20 mouse cellular contexts compared by ENCODE assay signal in genomic region chr10:95631568-95631967, GRCm38 (mm10). TPM values are rescaled to one million over a fixed set of nuclear protein-coding genes. Genes with fewer than 3 reads are reported as not detected.
DNase-seq lines count a peak whose midpoint lies in the region; ATAC-seq and TF ChIP-seq lines count a peak whose summit lies in the region.
"Had no signal": no experiment of that assay in that cellular context is flagged by ENCODE, and none has a peak within 500 bp of the region (broad histone marks: within the 10 kb centered on the region; RNA-seq: fewer than 3 reads in every experiment).

No protein-coding gene starts in this region.

- WGBS in stomach, embryonic 15.5 days = 72% methylated on average over 2 of the region's 2 CpGs
- 56% methylated on average over 2 of the region's 2 CpGs for WGBS in stomach, postnatal 0 days
- 35% methylated on average over 2 of the region's 2 CpGs for WGBS in liver, embryonic 14.5 days (ENCODE audit: insufficient replicate concordance)
- 70% methylated on average over 2 of the region's 2 CpGs for WGBS in cerebellum, adult 2 months

- DNase-seq in adrenal gland, adult 2 months = peak; percentile 44
- no peak for DNase-seq in adrenal gland, adult 8-10 months
- no peak for DNase-seq in stomach, postnatal 0 days (ENCODE audit: low spot score)
- DNase-seq in liver, embryonic 14.5 days (ENCODE audit: low read depth in 3 of 3, low spot score in 3 of 3) = peak; percentile 56 to 70 (median 67)
- no peak for DNase-seq in cerebellum, adult 2 months
- DNase-seq in adipocyte (ENCODE audit: low spot score) = no peak
- no peak for DNase-seq in frontal cortex, postnatal 10 days (ENCODE audit: low spot score in 2 of 2)
- DNase-seq: cerebellum, adult 9-11 months; kidney, adult 11 months; kidney, postnatal 36 days; lung, adult 18-20 months; right cerebral cortex, postnatal 25 days; thymus, postnatal 4 days had no signal

- no peak for TF ChIP-seq POLR2A in cerebellum, adult 2 months (IDR thresholded peaks at IDR 0.05; ENCODE audit: borderline replicate concordance, insufficient read depth, low read length)

- TF ChIP-seq EP300 in stomach, postnatal 0 days (optimal IDR thresholded peaks at IDR 0.05) = no peak
- peak; percentile 90 for TF ChIP-seq EP300 in liver, embryonic 14.5 days (IDR thresholded peaks at IDR 0.05; ENCODE audit: low read depth)

- 0 out of 2 replicates have a peak, but pooled peaks cover 3% of the 10 kb centered on the region for H3K4me1 ChIP-seq in stomach, embryonic 15.5 days
- H3K4me1 ChIP-seq in stomach, postnatal 0 days (replicated peaks; ENCODE audit: control insufficient read depth, insufficient read depth) = no peaks in the 10 kb centered on the region
- H3K4me1 ChIP-seq in liver, embryonic 14.5 days (replicated peaks; ENCODE audit: control insufficient read depth in 2 of 2, insufficient read depth in 2 of 2, low read length in 1 of 2) = peaks cover 16 to 26% of the 10 kb centered on the region in 2 experiments
- H3K4me1 ChIP-seq in cerebellum, adult 2 months (ENCODE audit: control insufficient read depth, insufficient read depth, low read length) = peaks cover 2% of the 10 kb centered on the region; the same call in 1 of the 2 replicates
- H3K4me1 ChIP-seq: embryonic facial prominence, embryonic 12.5 days had no signal

- TF ChIP-seq CTCF in stomach, postnatal 0 days (IDR thresholded peaks at IDR 0.05; ENCODE audit: low read depth) = no peak
- no peak for TF ChIP-seq CTCF in liver, embryonic 14.5 days (IDR thresholded peaks at IDR 0.05; ENCODE audit: low read depth)
- no peak for TF ChIP-seq CTCF in cerebellum, adult 2 months (IDR thresholded peaks at IDR 0.05; ENCODE audit: borderline replicate concordance, insufficient read depth, low read depth, low read length)

- H3K27ac ChIP-seq in stomach, embryonic 15.5 days = no peak overlapping the region
- no peak overlapping the region for H3K27ac ChIP-seq in stomach, postnatal 0 days (replicated peaks)
- peak overlapping the region; percentile 59 for H3K27ac ChIP-seq in liver, embryonic 14.5 days
- H3K27ac ChIP-seq in cerebellum, adult 2 months (ENCODE audit: insufficient read depth, low read length) = no peak overlapping the region
- H3K27ac ChIP-seq: embryonic facial prominence, embryonic 12.5 days had no signal

- H3K27me3 ChIP-seq in stomach, embryonic 15.5 days (replicated peaks) = no peaks in the 10 kb centered on the region
- H3K27me3 ChIP-seq in stomach, postnatal 0 days (ENCODE audit: control insufficient read depth, insufficient read depth, low read length) = no peaks in the 10 kb centered on the region
- no peaks in the 10 kb centered on the region for H3K27me3 ChIP-seq in liver, embryonic 14.5 days (ENCODE audit: control insufficient read depth, insufficient read depth, low read length)
- no peaks in the 10 kb centered on the region; the same call in 1 of the 2 replicates for H3K27me3 ChIP-seq in cerebellum, adult 2 months (ENCODE audit: control insufficient read depth, insufficient read depth, low read length)
- H3K27me3 ChIP-seq: embryonic facial prominence, embryonic 12.5 days had no signal

- peak; percentile 71; the same call in 1 of the 2 replicates for ATAC-seq in stomach, embryonic 15.5 days (ENCODE audit: insufficient read depth, low FRiP score, low read depth)
- no peak for ATAC-seq in stomach, postnatal 0 days (ENCODE audit: low FRiP score, low TSS enrichment)
- ATAC-seq in liver, embryonic 14.5 days (ENCODE audit: insufficient read depth) = peak; percentile 90

- H3K4me3 ChIP-seq in stomach, embryonic 15.5 days (replicated peaks) = no peak overlapping the region
- H3K4me3 ChIP-seq in stomach, postnatal 0 days (ENCODE audit: low read depth, low read length) = no peak overlapping the region
- H3K4me3 ChIP-seq in liver, embryonic 14.5 days (ENCODE audit: insufficient read depth in 1 of 2, low read depth in 2 of 2, low read length in 2 of 2) = no peak overlapping the region
- H3K4me3 ChIP-seq in cerebellum, adult 2 months (replicated peaks; ENCODE audit: insufficient read depth, low read depth, low read length) = no peak overlapping the region
- H3K4me3 ChIP-seq: embryonic facial prominence, embryonic 12.5 days had no signal

- no peak overlapping the region for H3K4me2 ChIP-seq in stomach, embryonic 15.5 days
- H3K4me2 ChIP-seq in stomach, postnatal 0 days (replicated peaks; ENCODE audit: low read depth) = no peak overlapping the region
- peak overlapping the region; percentile 49 for H3K4me2 ChIP-seq in liver, embryonic 14.5 days (ENCODE audit: low read depth)
- H3K4me2 ChIP-seq: embryonic facial prominence, embryonic 12.5 days had no signal

- no peak overlapping the region for H3K9ac ChIP-seq in stomach, embryonic 15.5 days
- no peak overlapping the region for H3K9ac ChIP-seq in stomach, postnatal 0 days (ENCODE audit: low read length)
- H3K9ac ChIP-seq in liver, embryonic 14.5 days (replicated peaks) = no peak overlapping the region; the same call in 1 of the 2 replicates
- H3K9ac ChIP-seq: embryonic facial prominence, embryonic 12.5 days had no signal

- H3K9me3 ChIP-seq in stomach, embryonic 15.5 days = no peaks in the 10 kb centered on the region
- no peaks in the 10 kb centered on the region for H3K9me3 ChIP-seq in stomach, postnatal 0 days (ENCODE audit: control insufficient read depth, low read length)
- no peaks in the 10 kb centered on the region for H3K9me3 ChIP-seq in liver, embryonic 14.5 days (ENCODE audit: control insufficient read depth, low read length)
- H3K9me3 ChIP-seq: embryonic facial prominence, embryonic 12.5 days had no signal

- H3K36me3 ChIP-seq in stomach, embryonic 15.5 days = no peaks in the 10 kb centered on the region
- no peaks in the 10 kb centered on the region for H3K36me3 ChIP-seq in stomach, postnatal 0 days (ENCODE audit: control insufficient read depth, insufficient read depth, low read length)
- no peaks in the 10 kb centered on the region for H3K36me3 ChIP-seq in liver, embryonic 14.5 days (replicated peaks; ENCODE audit: control insufficient read depth, insufficient read depth, low read depth)
- H3K36me3 ChIP-seq: embryonic facial prominence, embryonic 12.5 days had no signal

RNA-seq across cellular contexts. Expression of gene Anapc15-ps, which starts 41.7 kb away (rescaled TPM):
- total RNA-seq in adrenal gland, adult 2 months (2021) = not detected
- not detected in 2 replicates for polyA plus RNA-seq in adrenal gland, adult 2 months (2012; rRNA removed)
- total RNA-seq in adrenal gland, adult 8-10 months (2022) = 1 to 10 TPM in 1 of 4 experiments, not detected in 3; 1.1 TPM
- 0.40 TPM in 1 of 2 replicates, not detected in the other for polyA plus RNA-seq in stomach, embryonic 15.5 days (2015; fragmentation: Nextera tagmentation; extraction: Ambion mirVana)
- polyA plus RNA-seq in stomach, postnatal 0 days (2015; fragmentation: Nextera tagmentation; extraction: Ambion mirVana) = not detected in 2 replicates
- polyA plus RNA-seq in liver, embryonic 14.5 days (2012; rRNA removed) = not detected in 2 replicates
- not detected in 2 replicates for polyA plus RNA-seq in liver, embryonic 14.5 days (2014; fragmentation: Nextera tagmentation; extraction: Ambion mirVana)
- polyA plus RNA-seq in cerebellum, adult 2 months (2012; rRNA removed) = 0.85 TPM in 1 of 2 replicates, not detected in the other
- total RNA-seq: ES-E14; heart, postnatal 4 days; left cerebral cortex, adult 8-10 months had no signal
- polyA plus RNA-seq: embryonic facial prominence, embryonic 12.5 days; gonadal fat pad, adult 2 months; stomach, embryonic 16.5 days had no signal

Comparison
In these comparisons a context has a peak if more than half of its experiments do, and no peak if none do; other contexts are left out.
1. DNase-seq: peak in adrenal gland, adult 2 months (single experiment) and liver, embryonic 14.5 days (3 of 3); none in adrenal gland, adult 8-10 months (single experiment), stomach, postnatal 0 days (single experiment), cerebellum, adult 2 months (0 of 2), adipocyte (single experiment) and frontal cortex, postnatal 10 days (0 of 2).